Mouse (Mus musculus): Measurements from ENCODE around the gene Upk3a.
"Not testable (repeated sequence)": the region's sequence is repeated elsewhere in the genome, so short reads cannot be mapped to it uniquely, and the experiment has no call there.

Upk3a gene

DNA sequence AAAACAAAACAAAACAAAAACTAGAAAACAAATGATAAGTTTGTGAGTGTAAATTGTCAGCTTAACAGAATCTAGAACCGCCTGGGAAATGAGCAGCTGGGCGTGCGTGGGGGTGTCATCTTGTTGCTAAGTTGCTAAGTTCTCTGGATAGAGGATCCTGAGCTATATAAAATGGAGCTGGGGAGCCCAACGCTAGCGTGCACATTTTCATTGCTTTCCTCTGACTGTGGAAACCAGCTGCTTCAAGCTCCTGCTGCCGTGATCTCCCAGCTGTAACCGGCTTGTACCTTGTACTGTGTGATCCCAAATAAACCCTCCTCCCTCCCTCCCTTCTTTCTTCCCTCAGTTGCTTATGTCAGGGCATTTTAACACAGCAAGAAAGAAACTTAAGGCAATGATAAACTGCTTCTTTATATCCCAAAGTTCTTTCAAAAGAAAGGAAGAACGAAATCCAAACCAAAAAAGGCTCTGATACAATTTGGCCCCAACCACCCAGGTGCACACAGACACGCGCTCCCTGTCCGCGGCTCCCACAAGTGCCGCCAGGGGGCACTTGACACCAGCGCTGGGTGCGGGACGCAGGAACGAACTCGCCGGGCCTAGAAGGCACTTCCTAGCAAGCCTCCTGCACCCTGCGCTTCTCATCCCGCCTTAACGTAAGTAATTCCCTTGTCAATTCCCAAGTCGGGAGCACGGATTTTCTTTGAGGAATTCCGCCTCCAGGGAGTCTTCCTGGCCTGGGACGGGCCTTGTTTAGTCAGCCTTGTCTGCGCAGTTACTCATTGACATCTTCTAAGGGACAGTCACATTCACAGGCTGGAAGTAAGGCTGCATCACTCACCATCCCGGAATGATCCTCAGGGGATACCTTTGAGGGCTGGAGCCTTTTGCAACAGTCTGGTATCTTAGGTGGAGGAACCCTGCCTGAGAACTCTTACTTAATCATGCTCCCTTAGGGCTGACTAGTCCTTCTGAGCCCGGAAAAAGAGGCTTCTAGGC is 15.7 kb upstream of the Upk3a start:
- peak; percentile 23 for DNase-seq (ENCODE audit: low read depth, low spot score)

DNA sequence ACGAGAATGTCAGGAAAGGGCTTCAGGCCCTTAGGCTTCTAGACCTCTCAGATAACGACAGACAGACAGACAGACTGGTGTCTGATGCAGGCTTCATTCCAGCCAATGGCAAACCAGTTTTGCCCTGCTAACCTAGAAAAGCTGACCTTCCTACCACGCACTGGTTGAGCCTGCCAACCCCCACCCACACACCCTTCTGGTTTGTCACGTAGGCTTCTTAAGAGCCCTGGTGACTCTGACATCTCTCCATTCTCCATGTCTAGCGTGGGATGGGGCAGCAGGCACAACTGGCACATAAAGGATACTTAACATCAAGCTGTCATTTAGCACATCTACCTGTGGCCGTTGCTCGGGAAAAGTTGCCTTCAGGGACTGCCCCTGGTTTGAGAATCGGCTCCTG is 7.3 kb upstream of the Upk3a start:
- DNase-seq (ENCODE audit: low read depth, low spot score), result no peak

DNA sequence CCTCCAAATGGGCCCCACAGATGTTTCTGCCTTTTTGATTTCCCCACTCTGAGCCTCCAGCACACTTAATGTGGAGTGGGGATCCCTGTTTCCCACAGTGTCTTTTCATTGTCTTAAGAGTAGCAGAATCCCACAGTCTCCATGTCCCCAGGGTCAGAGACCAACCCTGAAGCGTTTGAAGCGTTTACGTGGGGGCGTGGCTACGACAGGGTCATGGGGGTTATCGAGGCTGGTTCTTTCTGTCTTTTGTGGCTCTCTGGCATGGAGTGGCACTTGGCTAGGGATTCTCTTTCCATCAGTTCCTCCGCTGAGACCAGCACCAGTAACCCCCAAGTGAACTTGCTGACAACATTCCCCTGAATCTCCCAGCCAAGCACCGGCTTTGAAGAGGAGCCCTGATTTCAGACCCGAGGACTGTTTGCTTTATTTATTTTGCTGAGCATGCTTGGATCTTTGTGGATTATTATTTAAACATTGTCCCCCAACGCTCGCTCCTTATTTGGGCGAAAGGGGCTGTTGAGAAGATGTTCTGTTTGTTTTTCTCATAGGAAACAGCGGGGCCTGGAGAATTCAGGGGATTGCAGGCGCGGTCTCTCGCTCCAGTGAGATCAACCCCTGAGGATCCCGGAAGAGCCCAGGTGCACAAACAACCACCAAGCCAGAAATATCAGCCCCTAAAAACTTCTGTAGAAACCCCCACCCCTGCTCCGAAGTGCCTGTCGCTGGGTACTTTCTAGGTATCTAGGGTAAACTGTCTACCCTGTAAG is 4.9 kb upstream of the Upk3a start:
- DNase-seq (ENCODE audit: low read depth, low spot score), result no peak

DNA sequence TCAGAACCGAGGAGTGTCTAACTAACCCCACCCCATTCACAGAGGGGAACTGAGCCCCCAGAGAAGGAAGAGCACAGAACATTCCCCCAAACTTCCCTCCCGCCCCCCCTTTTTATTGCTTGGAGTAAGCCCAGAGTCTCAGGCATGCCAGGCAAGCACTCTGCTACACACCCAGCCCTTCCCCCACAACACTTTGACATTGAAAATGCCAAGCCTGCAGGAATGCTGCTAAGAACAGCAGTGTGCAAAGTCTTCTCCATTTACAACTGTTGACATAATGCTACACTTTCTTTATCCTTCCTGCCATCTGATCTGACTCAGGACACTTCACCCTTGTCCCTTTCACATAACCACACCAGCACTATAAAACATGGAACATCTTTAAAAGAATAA is 4.3 kb upstream of the Upk3a start:
- DNase-seq (ENCODE audit: low read depth, low spot score), result no peak

DNA sequence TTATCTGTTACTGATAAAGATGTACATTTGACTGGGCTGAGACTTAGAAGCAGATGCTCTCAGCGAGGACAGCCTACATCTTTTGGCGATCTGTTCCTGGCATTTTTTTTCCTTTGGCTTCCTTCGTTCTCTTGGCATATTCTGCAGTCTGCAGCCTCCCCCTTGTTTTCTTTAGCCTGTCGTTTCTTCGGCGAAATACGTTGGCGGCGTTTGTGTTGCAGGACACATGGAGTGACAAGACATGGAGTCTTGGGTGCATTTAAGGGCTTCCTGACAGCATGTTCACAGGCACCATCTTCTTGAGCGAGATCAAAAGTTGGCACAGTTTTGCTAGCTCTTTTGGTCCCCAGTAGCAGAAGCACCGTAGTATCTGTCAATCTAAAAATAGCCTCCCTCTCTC is 1.2 kb upstream of the Upk3a start:
- DNase-seq (ENCODE audit: low read depth, low spot score), result no peak

DNA sequence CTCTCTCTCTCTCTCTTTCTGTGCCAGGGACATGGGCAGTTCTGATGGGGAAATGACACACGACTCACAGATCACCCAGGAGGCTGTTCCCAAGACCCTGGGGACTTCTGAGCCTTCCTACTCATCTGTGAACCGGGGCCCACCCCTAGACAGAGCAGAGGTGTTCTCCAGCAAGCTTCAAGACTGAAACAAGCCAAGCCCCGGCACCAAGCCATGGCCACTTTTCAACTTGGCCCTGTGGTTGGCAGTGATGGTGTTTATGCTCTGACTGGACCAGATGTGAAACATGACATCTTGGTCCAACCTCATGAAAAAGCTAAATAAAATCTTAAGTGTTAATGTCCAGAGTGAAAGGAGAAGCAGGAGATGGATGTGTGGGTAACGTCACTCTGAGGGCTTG is 5.3 kb downstream of the Upk3a start:
- no peak for DNase-seq (ENCODE audit: low read depth, low spot score)

DNA sequence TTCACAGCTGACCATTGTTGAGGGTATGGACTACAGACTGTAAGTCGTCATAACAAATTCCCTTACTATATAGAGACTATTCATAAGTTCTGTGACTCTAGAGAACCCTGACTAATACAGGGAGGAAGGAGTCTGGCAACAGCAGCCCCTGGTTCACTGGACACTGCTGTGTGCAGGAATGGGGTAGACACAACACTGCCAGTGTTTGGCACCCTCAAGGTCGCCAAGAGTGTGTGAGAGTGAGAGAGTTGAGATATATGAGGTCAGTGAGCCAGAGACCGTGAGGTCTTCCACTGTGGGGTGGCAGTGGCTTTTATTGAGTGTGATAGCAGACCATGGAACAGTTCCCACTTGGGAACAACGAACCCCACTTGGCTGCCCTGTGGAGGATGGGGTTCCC is 9.3 kb downstream of the Upk3a start:
- DNase-seq (ENCODE audit: low read depth, low spot score), result no peak

DNA sequence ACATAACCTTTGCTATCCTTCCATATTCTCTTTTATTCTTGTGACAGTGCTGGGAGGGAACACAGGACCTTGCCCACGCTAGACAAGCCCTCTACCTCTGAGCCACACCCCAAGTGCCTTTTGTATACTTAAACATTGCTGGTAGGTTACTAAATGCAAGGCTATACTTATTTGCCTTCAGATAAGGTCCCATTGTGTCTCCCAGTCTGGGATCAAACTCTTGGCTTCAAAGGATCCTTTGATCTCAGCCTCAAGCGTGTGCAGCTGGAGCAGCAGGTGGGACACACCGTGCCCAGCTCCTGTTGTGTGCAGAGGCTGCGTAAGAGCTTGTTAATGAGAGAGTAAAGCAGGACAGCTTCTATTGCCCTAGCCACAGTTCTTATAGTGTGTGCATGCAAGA is 10.8 kb downstream of the Upk3a start:
- DNase-seq (ENCODE audit: low read depth, low spot score), result no peak

DNA sequence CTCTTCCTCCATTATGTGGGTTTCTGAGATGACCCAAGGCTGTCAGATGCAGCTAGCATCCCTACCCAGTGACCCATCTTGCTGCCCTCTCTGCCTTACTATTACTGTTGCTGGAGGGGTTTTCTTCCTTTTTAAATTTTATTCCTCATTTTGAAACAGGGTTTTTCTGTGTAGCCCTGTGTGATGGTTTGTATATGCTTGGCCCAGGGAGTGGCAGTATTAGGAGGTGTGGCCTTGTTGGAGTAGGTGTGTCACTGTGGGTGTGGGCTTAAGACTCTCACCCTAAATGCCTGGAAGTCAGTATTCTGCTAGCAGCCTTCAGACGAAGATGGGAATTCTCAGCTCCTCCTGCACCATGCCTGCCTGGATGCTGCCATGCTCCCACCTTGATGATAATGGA is 11.7 kb downstream of the Upk3a start, which contains the start of gene Fam118a:
Gene Fam118a (plus strand): TSS at position 301 of the 400 bp plus-strand sequence.
- not testable (repeated sequence) for DNase-seq (ENCODE audit: low read depth, low spot score)

DNA sequence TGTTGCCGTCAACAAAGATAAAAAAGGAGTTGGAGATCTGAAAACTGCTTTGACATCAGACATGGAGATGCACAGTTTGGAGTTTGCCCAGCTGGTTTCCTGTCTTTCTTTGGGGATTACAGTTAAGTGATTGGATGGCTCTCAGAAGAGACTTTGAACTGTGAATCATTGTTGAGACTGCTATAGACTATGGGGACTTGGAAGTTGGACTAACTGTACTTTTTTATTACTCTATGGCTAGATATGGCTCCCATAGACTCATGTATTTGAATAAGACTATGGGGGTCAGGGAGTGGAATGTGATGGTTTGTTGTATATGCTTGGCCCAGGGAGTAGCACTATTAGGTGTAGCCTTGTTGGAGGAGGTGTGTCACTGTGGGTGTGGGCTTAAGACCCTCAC is 13.7 kb downstream of the Upk3a start:
- not testable (repeated sequence) for DNase-seq (ENCODE audit: low read depth, low spot score)

DNA sequence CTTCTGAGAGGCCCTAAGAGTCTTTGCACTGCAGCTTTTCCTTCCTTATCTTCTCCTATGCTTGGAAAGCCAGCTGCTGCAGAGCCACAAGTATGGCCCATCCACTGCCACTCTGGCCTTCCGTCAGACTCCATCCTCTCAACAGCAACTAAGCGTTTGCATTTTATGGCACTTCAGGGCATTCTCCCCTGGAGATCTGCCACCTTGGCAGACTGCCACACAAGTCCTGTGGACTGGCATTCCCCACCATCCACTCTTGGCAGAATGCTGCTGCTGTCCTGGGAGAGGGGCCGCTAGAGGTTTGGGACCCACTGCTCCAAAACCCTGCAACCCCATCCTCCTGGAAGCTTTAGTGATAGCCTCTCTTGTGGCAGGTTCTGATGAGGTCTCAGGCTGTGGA is 14.9 kb downstream of the Upk3a start:
- no peak for DNase-seq (ENCODE audit: low read depth, low spot score)

DNA sequence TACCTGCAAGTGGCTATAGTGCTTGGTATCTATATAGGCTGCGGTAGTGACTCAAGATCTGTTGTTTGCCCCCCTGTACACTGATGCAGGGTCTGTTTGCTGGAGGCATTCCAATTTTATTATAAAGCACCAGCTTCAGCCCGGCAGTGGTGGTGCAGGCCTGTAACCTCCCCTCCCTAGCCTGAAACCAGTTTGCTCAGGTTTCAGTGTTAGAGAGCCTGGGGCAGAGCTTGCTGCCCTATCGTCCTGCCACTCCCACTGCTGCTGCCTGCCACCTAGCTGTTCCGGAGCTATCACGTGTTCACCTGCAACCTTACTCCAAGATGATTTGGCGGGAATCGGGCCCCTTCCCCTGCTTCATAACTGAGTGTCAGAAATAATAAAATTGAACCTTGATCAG is 17.0 kb downstream of the Upk3a start:
- not testable (repeated sequence) for DNase-seq (ENCODE audit: low read depth, low spot score)

DNA sequence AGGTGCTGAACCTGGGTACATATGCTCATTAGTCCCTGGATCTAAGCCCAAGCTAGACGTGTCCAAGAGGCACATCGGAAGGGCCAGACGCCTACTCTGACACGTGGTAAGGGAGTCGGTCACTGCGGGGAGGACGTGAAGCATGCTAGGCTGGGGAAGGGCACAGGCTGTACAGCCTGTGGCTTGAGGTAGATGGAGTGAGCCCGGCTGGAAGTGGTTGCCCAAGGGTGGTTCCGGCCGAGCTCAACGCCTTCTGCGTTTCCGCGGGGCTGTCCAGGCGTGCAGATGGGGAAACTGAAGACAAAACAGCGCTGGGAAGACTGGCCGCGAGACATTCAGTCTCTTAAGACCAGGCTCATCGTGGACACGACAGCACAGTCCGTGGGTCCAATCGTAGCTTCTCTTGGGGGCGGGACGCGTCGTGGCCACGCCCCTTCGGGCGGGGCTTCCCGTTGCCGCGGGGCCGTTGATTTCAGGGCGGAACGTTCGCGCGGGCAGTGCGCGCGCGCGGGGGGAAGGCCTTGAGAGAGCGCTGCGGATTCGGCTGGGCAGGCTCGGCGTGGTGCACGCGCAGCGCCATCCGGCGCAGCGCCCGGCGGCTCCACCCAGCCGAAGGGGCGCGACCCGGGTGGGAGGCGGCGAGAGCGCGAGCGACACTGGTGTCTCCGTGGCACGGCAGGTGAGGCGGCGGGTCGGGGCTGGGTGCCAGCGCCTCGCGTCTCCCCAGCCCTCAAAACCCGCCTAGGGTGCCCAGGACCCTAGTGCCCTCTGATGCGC is 19.8 kb downstream of the Upk3a start:
- peak; percentile 89 for DNase-seq (ENCODE audit: low read depth, low spot score)

DNA sequence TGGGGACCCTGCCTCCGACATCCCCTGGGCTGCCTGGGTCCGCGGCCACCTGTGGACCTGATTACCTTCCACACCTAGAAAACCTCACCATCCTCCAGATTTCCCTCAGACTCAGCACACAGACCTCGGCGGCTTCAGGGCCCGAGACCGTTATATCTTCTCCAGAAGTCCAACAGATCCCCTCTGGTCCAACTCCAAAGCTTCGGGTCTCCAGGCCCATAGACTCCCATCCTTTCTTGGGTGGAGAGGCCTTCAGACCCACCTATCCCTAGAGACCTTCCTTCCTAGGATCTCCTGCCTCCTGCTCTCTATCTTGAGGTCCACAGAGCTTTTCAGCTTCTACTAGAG is 20.4 kb downstream of the Upk3a start:
- DNase-seq (ENCODE audit: low read depth, low spot score), result no peak

DNA sequence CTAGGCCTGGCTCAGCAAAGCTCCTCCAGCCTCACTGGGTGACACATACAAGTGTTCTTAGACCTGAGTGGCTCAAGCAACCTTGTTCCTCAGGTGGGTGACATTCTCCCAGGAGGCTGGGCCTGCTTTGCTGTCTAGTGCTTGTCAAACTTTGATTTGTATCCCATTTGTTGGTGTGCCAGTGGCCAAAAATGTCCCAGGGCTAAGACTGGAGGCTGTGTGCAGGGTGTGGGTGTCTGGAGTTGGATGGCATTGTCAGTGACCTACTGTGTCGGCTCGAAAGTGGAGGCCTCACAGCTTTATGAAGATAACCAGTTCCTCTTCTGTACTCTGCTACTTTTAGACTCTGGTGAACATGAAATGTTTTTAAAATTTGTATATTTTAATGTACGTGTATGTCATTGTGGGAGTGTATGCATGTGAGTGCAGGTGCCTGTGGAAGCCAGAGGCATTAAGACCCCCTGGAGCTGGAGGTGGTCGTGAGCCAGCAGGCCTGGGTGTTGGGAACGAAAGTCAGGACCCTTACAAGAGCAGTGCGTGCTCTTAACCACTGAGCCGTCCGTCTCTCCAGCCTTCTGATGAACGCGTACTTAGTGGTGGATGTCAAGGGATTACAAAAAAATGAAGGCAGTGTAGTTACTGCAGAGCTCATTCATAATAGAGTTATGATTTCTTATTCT is 24.7 kb downstream of the Upk3a start:
- no peak for DNase-seq (ENCODE audit: low read depth, low spot score)

DNA sequence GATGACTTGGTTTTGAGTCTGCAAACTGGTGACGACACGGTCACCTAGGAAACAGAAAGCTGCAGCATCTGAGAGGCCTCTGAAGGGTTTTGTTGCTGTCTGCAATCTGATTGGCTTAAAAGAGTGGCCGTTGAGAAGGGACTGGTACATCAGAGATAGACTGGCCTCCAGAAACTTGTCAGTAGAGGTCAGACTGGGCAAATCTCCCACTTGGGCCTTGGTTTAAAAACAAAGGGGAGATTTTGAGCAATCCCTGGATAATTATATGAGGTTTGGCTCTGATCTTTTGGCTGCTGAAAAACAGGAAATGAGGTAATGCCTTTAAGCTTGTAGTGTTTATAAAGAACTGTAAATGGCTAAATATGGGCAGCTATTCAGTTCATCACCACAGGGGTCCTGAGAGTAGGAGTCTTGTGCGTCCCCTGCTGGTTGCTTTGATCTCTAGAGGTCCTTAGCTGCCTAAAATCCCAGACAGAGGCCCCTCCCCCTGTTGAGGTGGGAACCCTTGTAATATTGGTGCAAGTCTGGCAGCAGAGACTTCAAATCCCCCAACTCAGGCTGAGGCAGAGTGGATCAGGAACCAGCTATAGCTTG is 25.5 kb downstream of the Upk3a start:
- peak; percentile 22 for DNase-seq (ENCODE audit: low read depth, low spot score)

DNA sequence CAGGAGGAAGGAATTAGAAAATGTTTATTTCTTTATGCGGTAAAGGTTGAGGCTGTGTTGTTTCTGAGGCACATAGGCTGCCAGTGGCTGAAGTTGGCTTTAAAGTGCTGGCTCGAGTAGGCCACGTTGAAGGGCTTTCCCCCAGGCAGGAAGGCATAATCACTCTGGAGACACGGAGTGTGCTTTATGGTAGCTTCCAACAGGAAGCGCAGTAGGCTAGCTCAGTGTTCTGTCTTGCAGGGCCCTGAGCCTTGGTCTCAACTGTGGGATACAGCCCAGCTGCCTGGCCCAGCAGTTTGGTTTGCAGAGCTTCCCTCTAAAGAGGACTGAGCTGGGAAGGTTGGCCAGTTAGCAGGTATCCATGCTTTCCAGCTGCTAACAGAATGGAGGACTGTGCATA is 26.2 kb downstream of the Upk3a start:
- DNase-seq (ENCODE audit: low read depth, low spot score), result no peak

DNA sequence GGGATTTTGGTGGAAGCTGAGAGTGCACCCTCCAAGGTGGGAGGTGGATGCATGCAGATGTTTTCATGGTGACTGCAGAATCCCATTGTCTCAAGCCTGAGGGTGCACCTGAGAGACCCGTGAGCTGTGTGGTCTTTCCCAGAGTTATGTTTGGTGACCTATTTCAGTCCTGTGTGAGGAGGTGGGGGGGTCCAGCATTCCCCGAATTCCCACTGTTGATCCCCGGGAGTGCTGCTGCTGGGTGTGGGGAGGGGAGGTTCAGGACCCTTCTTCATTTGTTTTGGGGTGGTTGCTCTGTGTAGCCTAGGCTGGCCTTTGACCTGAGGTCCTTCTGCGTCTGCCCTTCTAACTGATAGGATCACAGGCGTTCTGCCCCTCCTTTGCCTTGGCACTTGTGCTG is 26.8 kb downstream of the Upk3a start:
- no peak for DNase-seq (ENCODE audit: low read depth, low spot score)

DNA sequence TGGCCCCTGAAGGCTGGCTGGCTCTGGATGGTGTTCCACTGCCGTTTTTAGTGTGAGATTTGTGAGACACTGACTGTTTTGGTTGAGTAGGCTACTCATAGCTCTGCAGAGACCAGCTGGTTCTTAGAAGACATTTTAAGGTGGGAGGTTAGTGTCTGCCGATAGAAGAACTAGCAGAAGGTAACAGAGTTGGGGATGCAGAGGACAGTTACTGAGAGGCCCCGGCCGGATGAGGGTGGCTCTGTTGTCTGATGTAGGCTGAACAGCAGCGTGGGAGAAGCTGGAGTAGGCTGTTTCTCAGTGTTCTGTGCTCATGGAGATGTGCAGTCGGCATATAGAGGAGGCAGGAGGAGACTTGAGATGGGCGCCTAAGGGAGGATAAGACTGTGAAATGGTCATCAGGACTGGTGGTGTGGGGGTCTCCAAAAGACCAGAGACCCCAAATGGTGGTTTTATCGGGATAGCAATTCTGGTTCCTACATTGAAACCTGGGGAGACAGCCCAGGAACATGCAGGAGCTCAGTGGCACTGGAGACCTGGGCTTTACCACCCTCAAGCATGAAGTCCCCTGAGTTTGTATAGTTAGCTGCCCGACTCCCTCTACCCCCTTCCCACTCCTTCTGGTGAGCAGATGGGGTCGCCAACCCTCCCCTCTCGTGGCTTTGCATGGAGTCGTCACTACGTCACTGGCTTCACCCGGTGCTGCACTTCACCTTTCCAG is 29.4 kb downstream of the Upk3a start:
- DNase-seq (ENCODE audit: low read depth, low spot score), result no peak

DNA sequence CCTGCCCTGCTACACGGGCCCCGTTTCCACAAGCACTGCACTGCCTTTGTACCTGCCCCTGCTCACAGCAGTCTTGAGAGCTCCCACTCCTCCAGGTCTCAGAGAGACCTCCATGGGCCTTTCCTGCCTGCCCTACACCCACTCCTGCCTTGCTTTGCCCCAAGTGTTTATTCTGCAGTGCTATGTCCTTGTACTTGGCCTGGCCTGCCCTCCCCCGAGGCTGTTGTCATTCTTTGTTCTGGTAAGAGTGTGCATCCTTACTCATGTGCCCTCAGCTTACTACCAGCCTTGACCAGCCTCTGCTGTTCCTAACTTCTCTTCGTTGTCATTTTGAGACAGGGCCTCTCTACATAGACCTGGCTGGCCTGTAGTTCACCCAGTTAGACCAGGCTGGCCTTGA is 30.9 kb downstream of the Upk3a start:
- no peak for DNase-seq (ENCODE audit: low read depth, low spot score)
